Mouse (Mus musculus) liver, adult 2 months (tissue): Measurements from ENCODE around the gene Mpzl3.

Source experiments
- CTCF ChIP-seq: fragments of 200-500 bp; IDR thresholded peaks from 2 replicates; pipeline ENCODE4 v1.5.1; 2011; ENCODE audit warnings: low read depth, low read length, control low read depth
- POLR2A ChIP-seq: fragments of 200-500 bp; IDR thresholded peaks from 2 replicates; pipeline ENCODE4 v1.6.1; 2011; ENCODE audit warnings: low read length, control low read depth; ENCODE audit not compliant: insufficient read depth; ENCODE audit errors: extremely low read depth

DNA sequence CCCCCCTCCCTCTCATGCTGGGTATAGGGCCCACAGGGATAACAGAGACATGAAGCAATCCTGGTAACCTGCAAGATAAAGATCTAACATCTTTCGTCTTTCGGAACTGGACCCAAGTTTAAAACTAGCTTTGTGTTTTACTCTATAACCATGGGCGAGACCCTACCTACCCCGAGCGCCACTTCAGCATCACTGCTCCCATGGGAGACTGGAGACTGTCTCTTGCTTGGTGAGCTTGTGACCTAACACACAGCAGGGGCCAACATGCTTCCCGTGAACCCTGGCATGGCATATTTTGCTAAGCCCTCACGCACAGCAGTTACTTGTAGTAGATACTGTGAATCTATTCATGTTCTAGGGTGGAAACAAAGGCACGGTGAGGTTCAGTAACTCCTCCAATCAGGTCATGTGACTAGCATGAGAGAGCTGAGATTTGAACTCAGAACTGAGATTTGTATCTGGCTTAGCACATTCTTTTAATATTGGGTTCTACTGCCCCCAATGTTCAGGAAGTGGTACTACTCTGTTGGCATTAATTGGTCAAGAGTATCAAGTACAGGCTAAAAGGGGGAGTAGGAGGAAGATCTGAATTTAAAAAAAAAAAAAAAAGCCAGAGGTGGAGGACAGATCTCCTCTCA, 64.4 kb downstream of the Mpzl3 start:
- no peak for TF ChIP-seq CTCF
- TF ChIP-seq POLR2A = no peak
